Mouse (Mus musculus) heart, embryonic 16.5 days (tissue): ENCODE measurements around the gene Hdac7. TPM values are rescaled to one million over a fixed set of nuclear protein-coding genes. Genes with fewer than 3 reads are reported as not detected.
A peak's percentile ranks its signal among the peaks of the same experiment; 100 is the strongest.

Source experiments
- ATAC-seq: fragments of 200-750 bp; cut with Nextera tagmentation; replicated peaks from 2 replicates; pipeline ENCODE4 v1.8.0; 2017; ENCODE audit warnings: moderate number of reproducible peaks; ENCODE audit not compliant: insufficient read depth, low FRiP score; ENCODE audit errors: extremely low read depth
- H3K27ac ChIP-seq: fragments of 300-500 bp; sonication (generic); 2 replicates; pipeline ENCODE4 v1.5.1; 2014; ENCODE audit warnings: mild to moderate bottlenecking, low read length, control low read depth, moderate library complexity
- H3K27me3 ChIP-seq: fragments of 300-500 bp; sonication (generic); 2 replicates; pipeline ENCODE4 v1.6.1; 2014; ENCODE audit warnings: low read length, mixed read lengths; ENCODE audit not compliant: control insufficient read depth, insufficient read depth
- H3K36me3 ChIP-seq: fragments of 300-500 bp; sonication (generic); 2 replicates; pipeline ENCODE4 v1.6.1; 2014; ENCODE audit not compliant: control insufficient read depth, insufficient read depth
- H3K4me1 ChIP-seq: fragments of 300-500 bp; sonication (generic); 2 replicates; pipeline ENCODE4 v1.6.1; 2014; ENCODE audit warnings: low read length, mixed read lengths; ENCODE audit not compliant: control insufficient read depth, insufficient read depth
- H3K4me2 ChIP-seq: fragments of 300-500 bp; sonication (generic); 2 replicates; pipeline ENCODE4 v1.6.1; 2014; ENCODE audit warnings: low read depth, mild to moderate bottlenecking, control low read depth, low read length
- H3K4me3 ChIP-seq: fragments of 300-500 bp; sonication (generic); 2 replicates; pipeline ENCODE4 v1.5.1; 2014; ENCODE audit warnings: mild to moderate bottlenecking, control low read depth, low read length
- H3K9ac ChIP-seq: fragments of 300-500 bp; sonication (generic); 2 replicates; pipeline ENCODE4 v1.6.1; 2014; ENCODE audit warnings: low read length, control low read depth
- H3K9me3 ChIP-seq: fragments of 300-500 bp; sonication (generic); replicated peaks from 2 replicates; pipeline ENCODE4 v1.6.1; 2016; ENCODE audit warnings: low read length; ENCODE audit not compliant: control insufficient read depth
- WGBS: fragments of 180-500 bp; shearing (Covaris S2); extraction: QIAGEN DNeasy Blood & Tissue Kit; methylation state at CpG from one replicate; pipeline ENCODE4 v1.1.7; 2014; 5-methylcytosine and 5-hydroxymethylcytosine counted together
- polyA plus RNA-seq: library from polyadenylated mRNA; unstranded; fragments of >200 nt; fragmentation: Nextera tagmentation; extraction: Ambion mirVana; gene quantifications from 2 replicates; pipeline ENCODE4 v1.2.1, GENCODE M21; 2015

Hdac7 gene
- polyA plus RNA-seq, 1 experiment from 2014 or later: 31.7 TPM

DNA sequence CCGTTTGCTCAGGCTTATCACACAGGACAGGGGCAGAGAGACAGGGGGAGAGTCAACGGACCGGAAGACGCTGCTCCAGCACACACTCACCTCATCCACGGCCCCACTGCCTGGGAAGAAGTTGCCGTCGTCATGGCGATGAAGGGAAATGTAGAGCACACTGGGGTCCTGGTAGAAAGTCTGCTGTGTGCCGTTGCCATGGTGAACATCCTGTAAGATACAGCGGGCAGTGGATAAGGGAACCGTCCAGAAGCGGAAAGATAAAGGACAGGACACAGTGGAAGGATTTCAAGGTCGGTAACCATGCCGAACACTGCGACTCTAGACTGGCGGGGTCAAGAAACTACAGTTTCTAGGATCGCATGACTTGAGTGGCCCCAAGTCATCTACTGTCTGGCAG lies 46.2 kb downstream of the Hdac7 start:
- Histone ChIP-seq H3K36me3 (peaks cover 53% of the 10 kb centered on the region), H3K4me2 (no peak overlapping the region), H3K27me3 (no peaks in the 10 kb centered on the region), H3K9me3 (no peaks in the 10 kb centered on the region), H3K27ac (no peak overlapping the region), H3K4me1 (no peaks in the 10 kb centered on the region), H3K4me3 (no peak overlapping the region), H3K9ac (no peak overlapping the region)
- peak; percentile 71 for ATAC-seq
- WGBS: 46% methylated on average over 17 of the region's 17 CpGs

GRCm38 (mm10) chr15:97796674-97797310 lies 47.5 kb downstream of the Hdac7 start:
- no peaks in the 10 kb centered on the region for H3K9me3 ChIP-seq
- WGBS: 93% methylated on average over 17 of the region's 17 CpGs
- H3K36me3 ChIP-seq: peaks cover 55% of the 10 kb centered on the region
- ATAC-seq: no peak
- H3K27me3 ChIP-seq: no peaks in the 10 kb centered on the region
- no peak overlapping the region for H3K4me2 ChIP-seq
- H3K4me3 ChIP-seq: no peak overlapping the region
- H3K4me1 ChIP-seq: no peaks in the 10 kb centered on the region
- no peak overlapping the region for H3K9ac ChIP-seq
- H3K27ac ChIP-seq: no peak overlapping the region

DNA sequence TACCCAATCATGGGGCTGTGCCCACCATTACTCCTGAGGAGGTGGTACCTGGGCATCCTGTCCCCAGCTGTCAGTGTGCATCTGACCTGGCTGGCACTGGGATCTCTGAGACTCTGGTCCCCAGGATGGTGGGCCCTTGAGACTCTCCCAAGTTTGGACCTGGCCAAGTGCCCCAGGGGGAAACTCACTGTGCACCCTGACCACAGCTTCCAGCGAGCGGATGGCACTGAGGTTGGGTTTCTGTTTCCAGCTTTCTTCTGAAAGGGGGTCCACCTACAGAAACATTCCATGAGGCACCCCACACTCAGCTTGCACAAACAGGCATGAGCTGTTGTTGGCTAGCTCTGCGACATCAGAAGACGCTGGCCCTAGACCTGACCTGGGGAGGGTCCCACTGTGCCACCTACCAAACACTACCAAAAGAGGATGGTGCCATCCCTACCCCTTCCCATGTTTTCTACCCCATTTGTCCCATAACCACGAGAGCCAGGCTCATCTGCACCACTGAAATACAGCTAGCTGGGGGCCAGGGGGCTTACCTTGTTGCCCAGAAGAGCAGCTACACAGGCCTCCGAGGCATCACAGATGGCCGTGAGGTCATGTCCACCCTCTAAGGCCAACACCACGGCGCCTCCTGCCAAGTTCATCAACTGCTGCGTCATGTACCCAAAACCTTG lies 48.6 kb downstream of the Hdac7 start:
- Histone ChIP-seq H3K4me1 (no peaks in the 10 kb centered on the region), H3K4me3 (no peak overlapping the region), H3K27me3 (no peaks in the 10 kb centered on the region), H3K36me3 (peaks cover 50% of the 10 kb centered on the region), H3K27ac (no peak overlapping the region), H3K9ac (no peak overlapping the region), H3K4me2 (no peak overlapping the region), H3K9me3 (no peaks in the 10 kb centered on the region)
- no peak for ATAC-seq
- 97% methylated on average over 10 of the region's 10 CpGs for WGBS

GRCm38 (mm10) chr15:97794268-97794667 lies 50.0 kb downstream of the Hdac7 start:
- Histone ChIP-seq H3K4me3 (no peak overlapping the region), H3K9me3 (no peaks in the 10 kb centered on the region), H3K4me2 (no peak overlapping the region), H3K36me3 (peaks cover 44% of the 10 kb centered on the region), H3K27ac (no peak overlapping the region), H3K27me3 (no peaks in the 10 kb centered on the region), H3K4me1 (no peaks in the 10 kb centered on the region), H3K9ac (no peak overlapping the region)
- WGBS: 73% methylated on average over 5 of the region's 5 CpGs
- no peak for ATAC-seq

DNA sequence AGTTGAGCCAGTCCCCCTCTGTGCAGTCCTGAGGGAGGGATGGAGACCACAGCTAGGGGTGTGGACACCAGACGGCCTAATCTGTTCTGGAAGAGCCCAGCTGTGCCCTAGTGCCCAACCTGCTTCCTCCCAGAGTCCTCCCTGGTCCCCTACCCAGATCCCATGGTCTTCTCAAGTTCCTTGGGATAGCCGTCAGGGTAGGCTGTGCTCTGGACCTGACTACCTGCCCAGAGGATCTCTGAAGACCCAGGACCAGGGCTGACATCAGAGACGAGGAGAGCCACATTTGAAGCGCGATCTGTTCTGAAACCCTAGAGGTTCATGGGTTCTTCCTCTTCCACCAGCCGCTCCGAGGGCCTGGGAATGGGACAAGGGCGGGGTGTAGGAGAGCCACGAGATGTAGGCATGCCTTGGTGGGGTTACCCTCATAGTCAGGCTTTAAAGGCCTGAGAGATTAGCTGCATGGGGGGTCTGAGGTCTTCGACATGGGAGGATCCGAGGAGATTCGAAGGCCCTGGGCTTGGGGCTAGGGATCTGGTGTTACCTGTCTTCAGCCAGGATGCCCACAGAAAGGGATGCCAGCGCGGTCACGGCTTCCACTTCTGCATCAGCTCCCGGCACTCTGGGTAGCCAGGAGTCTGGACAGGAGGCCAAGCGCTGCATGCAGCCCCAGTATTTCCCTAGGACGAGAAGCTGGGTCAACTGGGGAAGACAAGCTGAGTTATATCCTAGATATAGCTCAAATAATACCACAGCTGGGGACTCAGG lies 50.7 kb downstream of the Hdac7 start:
- Histone ChIP-seq H3K4me1 (peaks cover 2% of the 10 kb centered on the region; the same call in 1 of the 2 replicates), H3K27ac (no peak overlapping the region), H3K27me3 (no peaks in the 10 kb centered on the region), H3K4me3 (no peak overlapping the region), H3K9ac (no peak overlapping the region), H3K9me3 (no peaks in the 10 kb centered on the region), H3K4me2 (no peak overlapping the region), H3K36me3 (peaks cover 41% of the 10 kb centered on the region)
- ATAC-seq: no peak
- WGBS: 89% methylated on average over 18 of the region's 18 CpGs

DNA sequence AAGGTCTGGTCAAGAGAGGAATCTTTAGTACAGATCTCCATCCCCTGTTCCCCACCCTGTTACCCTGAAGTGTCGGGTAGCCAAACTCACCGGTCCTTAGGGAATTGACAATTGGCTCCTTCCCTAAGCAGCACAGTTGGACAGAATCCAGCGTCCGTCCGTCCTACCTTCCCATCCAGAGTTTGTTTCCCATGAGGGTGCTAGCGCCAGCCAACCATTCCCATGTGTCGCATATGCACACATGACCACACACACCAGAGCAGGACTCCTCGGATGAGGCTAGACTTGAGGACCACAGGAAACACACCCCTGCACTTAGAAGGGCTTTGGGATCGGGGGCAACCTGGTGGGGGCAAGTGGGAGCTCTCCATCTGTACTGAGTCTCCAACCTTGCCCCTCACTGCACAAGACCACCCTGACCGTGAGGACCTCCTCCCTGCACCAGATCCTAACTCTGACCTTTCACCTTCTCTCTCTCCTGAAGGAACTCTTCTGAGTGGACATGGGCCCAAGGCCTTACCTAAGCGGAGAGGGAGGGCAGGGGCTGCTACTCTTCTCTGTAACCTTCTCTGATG lies 53.1 kb downstream of the Hdac7 start:
- no peak overlapping the region for H3K9ac ChIP-seq
- WGBS: 80% methylated on average over 11 of the region's 11 CpGs
- H3K36me3 ChIP-seq: peaks cover 28% of the 10 kb centered on the region
- peaks cover 10% of the 10 kb centered on the region for H3K4me1 ChIP-seq
- no peaks in the 10 kb centered on the region for H3K27me3 ChIP-seq
- H3K4me2 ChIP-seq: no peak overlapping the region
- H3K4me3 ChIP-seq: no peak overlapping the region
- no peaks in the 10 kb centered on the region for H3K9me3 ChIP-seq
- no peak for ATAC-seq
- no peak overlapping the region for H3K27ac ChIP-seq

- Histone ChIP-seq H3K9me3 (no peaks in the 10 kb centered on the region), H3K4me3 (no peak overlapping the region), H3K4me1 (peaks cover 17% of the 10 kb centered on the region), H3K27me3 (no peaks in the 10 kb centered on the region), H3K27ac (no peak overlapping the region), H3K4me2 (no peak overlapping the region), H3K9ac (no peak overlapping the region), H3K36me3 (peaks cover 22% of the 10 kb centered on the region)
- ATAC-seq: 0 out of 2 replicates have a peak, but pooled peaks have one; percentile 8
- WGBS: 56% methylated on average over 20 of the region's 20 CpGs
Measured at GRCm38 (mm10) chr15:97789761-97790505, 54.4 kb downstream of the Hdac7 start.

GRCm38 (mm10) chr15:97788821-97789220 lies 55.5 kb downstream of the Hdac7 start:
- ATAC-seq: no peak
- Histone ChIP-seq H3K9me3 (no peaks in the 10 kb centered on the region), H3K4me3 (no peak overlapping the region), H3K4me1 (peaks cover 19% of the 10 kb centered on the region), H3K36me3 (peaks cover 10% of the 10 kb centered on the region), H3K9ac (no peak overlapping the region), H3K27me3 (no peaks in the 10 kb centered on the region), H3K4me2 (no peak overlapping the region), H3K27ac (0 out of 2 replicates have a peak overlapping the region, but pooled peaks have one; percentile 11)
- 39% methylated on average over 6 of the region's 6 CpGs for WGBS
